Mouse (Mus musculus): ENCODE results near the gene Hoxa2.

DNA sequence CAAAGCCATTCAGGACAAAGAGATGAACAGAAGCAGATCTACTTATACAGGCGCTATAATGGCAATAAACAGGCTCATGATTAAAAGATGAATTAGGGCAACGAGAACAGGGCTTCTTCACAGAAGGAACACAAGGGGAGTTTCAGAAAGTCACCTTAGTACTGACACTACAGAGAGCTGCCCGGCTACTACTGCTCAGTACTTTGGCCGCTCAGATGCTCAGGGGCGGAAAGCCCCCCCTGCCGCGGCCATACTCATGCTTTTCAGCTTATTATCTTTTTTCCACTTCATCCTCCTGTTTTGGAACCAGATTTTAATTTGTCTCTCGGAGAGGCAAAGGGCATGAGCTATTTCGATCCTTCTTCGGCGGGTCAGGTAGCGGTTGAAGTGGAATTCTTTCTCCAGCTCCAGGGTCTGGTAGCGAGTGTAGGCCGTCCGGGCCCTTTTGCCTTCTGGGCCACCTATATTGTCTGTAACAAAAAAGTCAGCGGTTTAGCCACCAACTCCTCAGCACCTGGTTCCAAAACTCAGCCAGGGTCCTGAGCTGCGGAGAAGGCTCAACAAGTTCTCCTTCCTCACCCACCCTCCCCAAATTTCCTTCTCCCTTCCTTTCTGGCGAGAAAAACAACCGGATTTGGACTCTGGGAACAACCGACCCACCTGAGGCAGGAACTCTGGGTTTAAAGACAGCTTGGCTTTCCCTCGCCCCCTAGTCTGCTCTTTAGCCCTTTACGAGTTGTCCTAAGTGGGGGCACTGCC, 37.9 kb upstream of the Hoxa2 start:
- TF ChIP-seq MAFK (IDR thresholded peaks at IDR 0.05; ENCODE audit: insufficient read depth, low read depth, low read length) (no peak), ZNF384 (IDR thresholded peaks at IDR 0.05; ENCODE audit: low read depth, low read length) (no peak), ZC3H11A (IDR thresholded peaks at IDR 0.05; ENCODE audit: borderline replicate concordance, low read depth, low read length) (no peak)

All from ES-E14 (cell line).